Mouse (Mus musculus) liver, embryonic 14.5 days (tissue): Measurements from ENCODE around the gene Ube2t. TPM values are rescaled to one million over a fixed set of nuclear protein-coding genes. Genes with fewer than 3 reads are reported as not detected.

Experiments used
- ATAC-seq: fragments of 200-750 bp; cut with Nextera tagmentation; 2 replicates; pipeline ENCODE4 v1.8.0; 2017; ENCODE audit warnings: moderate number of reproducible peaks, mild to moderate bottlenecking, moderate library complexity; ENCODE audit not compliant: insufficient read depth
- DNase-seq, 3 experiments: peaks; one replicate each; pipeline ENCODE4 v3.0.0-alpha.2; 2012 to 2013; ENCODE audit warnings: low read depth in 3 of 3, low spot score in 3 of 3
- H3K27ac ChIP-seq: fragments of 300-500 bp; sonication (generic); 2 replicates; pipeline ENCODE4 v1.5.1; 2014; ENCODE audit warnings: moderate library complexity, mild to moderate bottlenecking, control low read depth, inconsistent platforms
- H3K27me3 ChIP-seq: fragments of 300-500 bp; sonication (generic); 2 replicates; pipeline ENCODE4 v1.6.1; 2014; ENCODE audit warnings: mild to moderate bottlenecking, low read length, moderate library complexity; ENCODE audit not compliant: control insufficient read depth, insufficient read depth
- H3K36me3 ChIP-seq: fragments of 300-500 bp; sonication (generic); replicated peaks from 2 replicates; pipeline ENCODE4 v1.6.1; 2014; ENCODE audit warnings: low read depth; ENCODE audit not compliant: control insufficient read depth, insufficient read depth
- H3K4me1 ChIP-seq, 2 experiments: fragments of 200-500 bp in 1 of 2; fragments of 300-500 bp in 1 of 2; sonication (generic) in 1 of 2; replicated peaks; 2 replicates each; pipeline ENCODE4 v1.6.1; 2012 to 2014; ENCODE audit warnings: antibody characterized with exemption in 1 of 2, inconsistent platforms in 1 of 2, low read length in 1 of 2; ENCODE audit not compliant: control insufficient read depth in 2 of 2, insufficient read depth in 2 of 2
- H3K4me2 ChIP-seq: fragments of 300-500 bp; sonication (generic); 2 replicates; pipeline ENCODE4 v1.6.1; 2014; ENCODE audit warnings: low read depth, mild to moderate bottlenecking, control low read depth, moderate library complexity
- H3K4me3 ChIP-seq, 2 experiments: fragments of 200-500 bp in 1 of 2; fragments of 300-500 bp in 1 of 2; sonication (generic) in 1 of 2; 2 replicates each; pipeline ENCODE4 v1.5.1; 2012 to 2014; ENCODE audit warnings: low read depth in 2 of 2, low read length in 2 of 2, mild to moderate bottlenecking in 2 of 2, control low read depth in 1 of 2, inconsistent platforms in 1 of 2, moderate library complexity in 1 of 2; ENCODE audit not compliant: insufficient read depth in 1 of 2
- H3K9ac ChIP-seq: fragments of 300-500 bp; sonication (generic); replicated peaks from 2 replicates; pipeline ENCODE4 v1.6.1; 2014; ENCODE audit warnings: mild to moderate bottlenecking, control low read depth, moderate library complexity
- H3K9me3 ChIP-seq: fragments of 300-500 bp; sonication (generic); 2 replicates; pipeline ENCODE4 v1.6.1; 2016; ENCODE audit warnings: low read length, mixed read lengths; ENCODE audit not compliant: control insufficient read depth
- CTCF ChIP-seq: IDR thresholded peaks from 2 replicates; pipeline ENCODE4 v1.5.1; 2016; ENCODE audit warnings: antibody characterized with exemption, low read depth, control low read depth
- EP300 ChIP-seq: IDR thresholded peaks from 2 replicates; pipeline ENCODE4 v1.6.1; 2016; ENCODE audit warnings: antibody characterized with exemption, low read depth
- WGBS: fragments of 180-500 bp; shearing (Covaris S2); extraction: QIAGEN DNeasy Blood & Tissue Kit; methylation state at CpG from one replicate; pipeline ENCODE4 v1.1.7; 2014; ENCODE audit not compliant: insufficient replicate concordance; 5-methylcytosine and 5-hydroxymethylcytosine counted together
- polyA plus RNA-seq, 2 experiments: library from polyadenylated mRNA; depleted of rRNA in 1 of 2; stranded (reverse) in 1 of 2; unstranded in 1 of 2; fragments of >200 nt; fragmentation: Nextera tagmentation in 1 of 2; extraction: Ambion mirVana in 1 of 2; gene quantifications; 2 replicates each; pipeline versions ENCODE4 v1.2.1 to v1.2.3; 2012 to 2014

Ube2t gene
- polyA plus RNA-seq, 2 experiments: 22.2 to 37.6 TPM

- H3K36me3 ChIP-seq: no peaks in the 10 kb centered on the region
- H3K4me2 ChIP-seq: no peak overlapping the region
- no peak overlapping the region for H3K27ac ChIP-seq
- H3K9ac ChIP-seq: no peak overlapping the region
- no peaks in the 10 kb centered on the region for H3K4me1 ChIP-seq
- no peaks in the 10 kb centered on the region for H3K27me3 ChIP-seq
- no peak for TF ChIP-seq CTCF
- no peak for TF ChIP-seq EP300
- no peak for DNase-seq
- 50% methylated on average over 3 of the region's 3 CpGs for WGBS
- no peak overlapping the region for H3K4me3 ChIP-seq
- ATAC-seq: no peak
- H3K9me3 ChIP-seq: no peaks in the 10 kb centered on the region
Measured at GRCm38 (mm10) chr1:134994739-134995138, 32.4 kb downstream of the Ube2t start.

DNA sequence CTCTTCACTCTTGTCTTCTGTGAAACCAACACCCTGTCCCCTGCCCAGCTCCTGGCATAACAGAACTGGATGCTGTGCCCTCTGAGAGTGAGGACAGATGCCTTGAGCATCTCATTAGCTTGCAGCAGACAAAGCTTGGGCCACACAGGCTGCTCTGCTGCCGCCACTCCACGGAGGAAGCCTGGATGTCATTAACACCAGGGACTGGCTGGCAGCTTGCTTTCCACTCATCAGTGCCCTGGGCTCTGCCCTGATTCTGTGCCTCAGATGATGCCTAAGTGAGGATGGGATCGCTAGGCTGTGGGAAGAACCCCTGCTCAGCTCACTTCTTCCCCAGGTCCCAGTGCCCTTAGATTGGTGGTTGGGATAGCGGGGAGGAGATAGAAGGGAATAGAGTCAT lies 33.1 kb downstream of the Ube2t start:
- no peak overlapping the region for H3K4me3 ChIP-seq
- no peak for TF ChIP-seq EP300
- TF ChIP-seq CTCF: no peak
- no peak overlapping the region for H3K4me2 ChIP-seq
- no peak overlapping the region for H3K9ac ChIP-seq
- whole genome bisulfite sequencing: 65% methylated on average over 4 of the region's 4 CpGs
- no peaks in the 10 kb centered on the region for H3K36me3 ChIP-seq
- ATAC-seq (no peak), DNase-seq (no peak)
- no peaks in the 10 kb centered on the region for H3K4me1 ChIP-seq
- H3K27ac ChIP-seq: no peak overlapping the region
- H3K27me3 ChIP-seq: no peaks in the 10 kb centered on the region
- no peaks in the 10 kb centered on the region for H3K9me3 ChIP-seq

DNA sequence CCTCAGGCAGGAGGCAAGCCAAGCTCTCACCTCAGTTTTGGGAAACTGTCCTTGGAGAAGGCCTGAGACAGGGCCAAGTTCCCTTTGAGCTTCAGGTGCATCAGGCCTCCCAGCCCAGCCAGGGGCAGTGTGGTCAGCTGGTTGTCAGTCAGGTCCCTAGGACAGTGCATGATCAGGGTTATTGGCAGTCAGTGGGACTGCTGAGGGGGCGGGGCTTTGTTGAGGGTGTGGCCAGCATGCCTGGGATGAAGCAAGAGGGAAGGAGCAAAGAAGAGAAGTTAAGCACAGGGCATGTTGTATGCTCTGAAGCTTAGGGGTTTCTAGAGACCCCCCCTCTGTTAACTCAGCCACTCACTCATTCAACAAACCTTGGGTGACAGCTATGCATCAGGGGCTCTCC lies 33.6 kb downstream of the Ube2t start:
- Histone ChIP-seq H3K36me3 (no peaks in the 10 kb centered on the region), H3K27me3 (no peaks in the 10 kb centered on the region), H3K27ac (no peak overlapping the region), H3K9me3 (no peaks in the 10 kb centered on the region), H3K9ac (no peak overlapping the region), H3K4me1 (no peaks in the 10 kb centered on the region), H3K4me3 (no peak overlapping the region), H3K4me2 (no peak overlapping the region)
- no peak for TF ChIP-seq CTCF
- no peak for TF ChIP-seq EP300
- 0% methylated on average over 1 of the region's 1 CpGs for WGBS
- DNase-seq: no peak
- no peak for ATAC-seq

- no peak overlapping the region for H3K4me3 ChIP-seq
- H3K4me2 ChIP-seq: no peak overlapping the region
- ATAC-seq (no peak), DNase-seq (no peak)
- no peaks in the 10 kb centered on the region for H3K4me1 ChIP-seq
- 70% methylated on average over 7 of the region's 7 CpGs for WGBS
- H3K27ac ChIP-seq: no peak overlapping the region
- H3K9me3 ChIP-seq: no peaks in the 10 kb centered on the region
- no peak overlapping the region for H3K9ac ChIP-seq
- no peak for TF ChIP-seq EP300
- no peak for TF ChIP-seq CTCF
- H3K36me3 ChIP-seq: no peaks in the 10 kb centered on the region
- H3K27me3 ChIP-seq: no peaks in the 10 kb centered on the region
Measured at GRCm38 (mm10) chr1:134996471-134996870, 34.1 kb downstream of the Ube2t start.

GRCm38 (mm10) chr1:134997568-134997967 lies 35.2 kb downstream of the Ube2t start:
- no peak overlapping the region for H3K4me3 ChIP-seq
- H3K9ac ChIP-seq: no peak overlapping the region
- TF ChIP-seq CTCF (no peak), EP300 (no peak)
- ATAC-seq: no peak
- H3K9me3 ChIP-seq: no peaks in the 10 kb centered on the region
- H3K36me3 ChIP-seq: no peaks in the 10 kb centered on the region
- no peaks in the 10 kb centered on the region for H3K27me3 ChIP-seq
- DNase-seq: no peak
- 50% methylated on average over 5 of the region's 5 CpGs for WGBS
- H3K27ac ChIP-seq: no peak overlapping the region
- no peaks in the 10 kb centered on the region for H3K4me1 ChIP-seq
- H3K4me2 ChIP-seq: no peak overlapping the region
